Mouse (Mus musculus) MEL (cell line): ENCODE data around the gene Ccdc125.

Experiments used
- CTCF ChIP-seq, 3 experiments: IDR thresholded peaks in 2 of 3; conservative IDR thresholded peaks in 1 of 3; 2 replicates each; pipeline ENCODE4 v1.5.1; 2011 to 2012; ENCODE audit warnings: low read length in 3 of 3, low read depth in 2 of 3, mild to moderate bottlenecking in 2 of 3, improper control_type of control experiment in 1 of 3, inconsistent platforms in 1 of 3, mixed read lengths in 1 of 3, moderate library complexity in 1 of 3; ENCODE audit not compliant: control insufficient read depth in 1 of 3, insufficient read depth in 1 of 3, poor library complexity in 1 of 3, severe bottlenecking in 1 of 3
- E2F4 ChIP-seq: IDR thresholded peaks from 2 replicates; pipeline ENCODE4 v1.6.1; 2011; ENCODE audit warnings: low read depth, low read length, improper control_type of control experiment, borderline replicate concordance
- POLR2A ChIP-seq, 2 experiments: IDR thresholded peaks; 2 replicates each; pipeline ENCODE4 v1.6.1; 2011 to 2012; ENCODE audit warnings: low read length in 2 of 2, mild to moderate bottlenecking in 2 of 2, control low read depth in 1 of 2, improper control_type of control experiment in 1 of 2, low read depth in 1 of 2, moderate library complexity in 1 of 2; ENCODE audit not compliant: control insufficient read depth in 1 of 2, insufficient read depth in 1 of 2, poor library complexity in 1 of 2
- POLR2AphosphoS5 ChIP-seq: IDR thresholded peaks from 2 replicates; pipeline ENCODE4 v1.6.1; 2012; ENCODE audit warnings: low read depth, borderline replicate concordance, mild to moderate bottlenecking, inconsistent platforms, low read length, moderate library complexity, mixed read lengths
- SMC3 ChIP-seq: IDR thresholded peaks from 2 replicates; pipeline ENCODE4 v1.6.1; 2011; ENCODE audit warnings: low read depth, low read length, improper control_type of control experiment
- TAL1 ChIP-seq: IDR thresholded peaks from 2 replicates; pipeline ENCODE4 v1.6.1; 2012; ENCODE audit warnings: mild to moderate bottlenecking, inconsistent platforms, low read length, moderate library complexity, mixed read lengths
- TBP ChIP-seq: IDR thresholded peaks from 2 replicates; pipeline ENCODE4 v1.8.0; 2011; ENCODE audit warnings: low read depth, low read length, improper control_type of control experiment
- UBTF ChIP-seq: IDR thresholded peaks from 2 replicates; pipeline ENCODE4 v1.6.1; 2012; ENCODE audit warnings: low read depth, mild to moderate bottlenecking, inconsistent platforms, low read length, improper control_type of control experiment, moderate library complexity, borderline replicate concordance; ENCODE audit not compliant: insufficient read depth
- USF1 ChIP-seq: IDR thresholded peaks from 2 replicates; pipeline ENCODE4 v1.6.1; 2014; ENCODE audit warnings: low read depth, mild to moderate bottlenecking, inconsistent platforms, low read length, improper control_type of control experiment, moderate library complexity

GRCm38 (mm10) chr13:100742831-100743230, 73.3 kb downstream of the Ccdc125 start:
- TF ChIP-seq UBTF (no peak), CTCF (IDR thresholded peaks at IDR 0.05 in 2 of 3, conservative IDR thresholded peaks at IDR 0.05 in 1 of 3; ENCODE audit: control insufficient read depth in 1 of 3, insufficient read depth in 1 of 3, low read depth in 2 of 3, low read length in 3 of 3, poor library complexity in 1 of 3, severe bottlenecking in 1 of 3) (no peak), POLR2AphosphoS5 (no peak), POLR2A (IDR thresholded peaks at IDR 0.05; ENCODE audit: control insufficient read depth in 1 of 2, insufficient read depth in 1 of 2, low read depth in 1 of 2, low read length in 2 of 2, poor library complexity in 1 of 2) (no peak), TBP (no peak), SMC3 (no peak), E2F4 (no peak), USF1 (no peak), TAL1 (no peak)
